Mouse (Mus musculus): ENCODE data around the gene Gh. TPM values are rescaled to one million over a fixed set of nuclear protein-coding genes. Genes with fewer than 3 reads are reported as not detected.

Gene Gh
- total and polyA plus RNA-seq, 3 experiments, result not detected

DNA sequence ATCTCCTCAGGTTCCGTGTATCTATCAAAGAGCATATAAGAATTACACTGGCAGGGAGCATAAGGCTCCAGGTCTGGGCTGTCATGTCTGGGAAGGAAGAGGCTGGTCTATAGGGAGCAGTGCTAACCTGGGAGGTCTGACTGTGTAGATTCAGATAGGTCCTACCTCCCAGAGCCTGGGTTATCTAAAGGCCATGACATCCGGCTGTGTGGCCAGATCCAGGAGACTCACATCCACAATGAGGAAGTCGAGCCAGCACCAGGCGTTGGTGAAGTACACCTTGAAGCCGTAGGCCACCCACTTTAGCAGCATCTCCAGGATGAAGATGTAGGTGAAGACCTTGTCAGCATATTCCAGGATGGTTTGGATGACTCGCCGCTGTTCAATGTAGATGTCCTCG, 24.8 kb upstream of the Gh start:
- TF ChIP-seq CTCF (IDR thresholded peaks at IDR 0.05; ENCODE audit: low read depth, low read length), result no peak
- no peak for TF ChIP-seq GATA2 (IDR thresholded peaks at IDR 0.05; ENCODE audit: borderline replicate concordance, low read depth, low read length)
- no peak for TF ChIP-seq TAL1 (conservative IDR thresholded peaks at IDR 0.05; ENCODE audit: low read depth, low read length)
- no peak for TF ChIP-seq POLR2AphosphoS5 (IDR thresholded peaks at IDR 0.05; ENCODE audit: insufficient replicate concordance, low read depth, low read length)
- TF ChIP-seq GATA1 (IDR thresholded peaks at IDR 0.05; ENCODE audit: borderline replicate concordance, low read length), result no peak
- H3K9me3 ChIP-seq (replicated peaks), result no peaks in the 10 kb centered on the region
- H3K4me3 ChIP-seq (ENCODE audit: low read depth, low read length), result no peak overlapping the region
- peaks cover 50% of the 10 kb centered on the region for H3K27me3 ChIP-seq (ENCODE audit: insufficient read depth, low read length)
- H3K4me1 ChIP-seq (ENCODE audit: insufficient read depth, low read depth, low read length), result peaks cover 7% of the 10 kb centered on the region
- no peak for DNase-seq (ENCODE audit: low spot score)
- no peaks in the 10 kb centered on the region for H3K36me3 ChIP-seq (replicated peaks)
- no peak for ATAC-seq (ENCODE audit: extremely low read depth, insufficient number of reproducible peaks, low FRiP score, poor library complexity, severe bottlenecking)

DNA sequence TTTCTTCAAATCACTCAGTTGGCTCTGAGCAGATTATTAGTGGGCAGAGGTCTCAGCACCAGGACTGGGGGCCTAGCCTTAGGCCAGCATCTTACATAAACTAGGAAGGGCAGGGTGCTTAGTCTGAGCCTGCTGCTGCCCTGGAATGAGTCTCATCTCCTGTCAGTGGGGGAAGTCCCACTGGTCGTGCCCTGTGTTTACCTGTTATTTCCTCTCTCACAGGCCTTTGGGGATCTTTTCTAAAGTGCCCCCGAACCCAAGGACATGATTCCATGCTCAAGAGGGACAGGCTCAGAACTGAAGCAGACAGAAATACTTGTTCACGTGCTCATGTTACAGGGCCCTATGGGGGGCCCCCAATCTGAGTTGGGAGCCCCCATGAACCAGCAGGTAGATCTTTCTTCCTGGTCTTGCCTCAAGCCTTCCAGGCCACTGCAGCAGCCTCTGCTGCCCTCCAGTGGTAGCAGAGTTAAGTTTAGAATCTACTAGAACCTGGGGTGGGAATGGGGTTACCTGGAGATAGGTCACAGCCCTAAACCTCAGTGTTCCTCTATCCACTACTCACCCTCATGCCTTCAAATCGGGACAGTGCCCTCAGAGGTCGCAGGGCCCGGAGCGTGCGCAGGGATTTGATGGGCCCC, 24.0 kb upstream of the Gh start:
- H3K4me3 ChIP-seq (ENCODE audit: low read depth, low read length), result no peak overlapping the region
- H3K36me3 ChIP-seq (replicated peaks), result no peaks in the 10 kb centered on the region
- no peaks in the 10 kb centered on the region for H3K9me3 ChIP-seq (replicated peaks)
- H3K27me3 ChIP-seq (ENCODE audit: insufficient read depth, low read length), result peaks cover 53% of the 10 kb centered on the region
- ATAC-seq (ENCODE audit: extremely low read depth, insufficient number of reproducible peaks, low FRiP score, poor library complexity, severe bottlenecking) (no peak), DNase-seq (ENCODE audit: low spot score) (peak; percentile 26)
- H3K4me1 ChIP-seq (ENCODE audit: insufficient read depth, low read depth, low read length), result peaks cover 7% of the 10 kb centered on the region
- no peak for TF ChIP-seq TAL1 (conservative IDR thresholded peaks at IDR 0.05; ENCODE audit: low read depth, low read length)
- TF ChIP-seq CTCF (IDR thresholded peaks at IDR 0.05; ENCODE audit: low read depth, low read length), result no peak
- no peak for TF ChIP-seq GATA2 (IDR thresholded peaks at IDR 0.05; ENCODE audit: borderline replicate concordance, low read depth, low read length)
- TF ChIP-seq GATA1 (IDR thresholded peaks at IDR 0.05; ENCODE audit: borderline replicate concordance, low read length), result no peak
- TF ChIP-seq POLR2AphosphoS5 (IDR thresholded peaks at IDR 0.05; ENCODE audit: insufficient replicate concordance, low read depth, low read length), result no peak

DNA sequence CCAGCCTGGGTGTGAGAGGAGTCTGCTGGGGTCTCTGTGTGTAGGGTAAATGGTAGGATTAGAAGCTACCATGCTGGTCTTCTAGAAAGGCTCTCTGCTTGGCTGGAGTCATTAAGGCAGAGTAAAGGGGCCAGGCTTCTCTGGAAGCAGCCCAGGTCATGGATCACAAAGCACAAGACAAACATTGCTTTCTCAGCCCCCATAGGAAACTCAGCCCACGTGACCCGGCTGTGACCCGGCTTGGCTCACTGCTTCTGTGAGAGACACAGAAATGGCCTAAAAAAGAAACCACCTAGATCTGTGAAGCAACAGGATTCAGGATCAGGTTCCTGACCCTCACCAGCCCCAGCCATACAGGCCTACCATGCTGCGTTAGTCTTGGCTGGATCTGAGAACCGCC, 23.2 kb upstream of the Gh start:
- no peak for ATAC-seq (ENCODE audit: extremely low read depth, insufficient number of reproducible peaks, low FRiP score, poor library complexity, severe bottlenecking)
- Histone ChIP-seq H3K4me1 (ENCODE audit: insufficient read depth, low read depth, low read length) (peaks cover 7% of the 10 kb centered on the region), H3K27me3 (ENCODE audit: insufficient read depth, low read length) (peaks cover 57% of the 10 kb centered on the region), H3K4me3 (ENCODE audit: low read depth, low read length) (no peak overlapping the region), H3K9me3 (replicated peaks) (no peaks in the 10 kb centered on the region), H3K36me3 (replicated peaks) (no peaks in the 10 kb centered on the region)
- TF ChIP-seq POLR2AphosphoS5 (IDR thresholded peaks at IDR 0.05; ENCODE audit: insufficient replicate concordance, low read depth, low read length), result no peak
- TF ChIP-seq GATA1 (IDR thresholded peaks at IDR 0.05; ENCODE audit: borderline replicate concordance, low read length), result no peak
- TF ChIP-seq CTCF (IDR thresholded peaks at IDR 0.05; ENCODE audit: low read depth, low read length), result no peak
- TF ChIP-seq GATA2 (IDR thresholded peaks at IDR 0.05; ENCODE audit: borderline replicate concordance, low read depth, low read length), result no peak
- no peak for TF ChIP-seq TAL1 (conservative IDR thresholded peaks at IDR 0.05; ENCODE audit: low read depth, low read length)
- DNase-seq (ENCODE audit: low spot score), result no peak

DNA sequence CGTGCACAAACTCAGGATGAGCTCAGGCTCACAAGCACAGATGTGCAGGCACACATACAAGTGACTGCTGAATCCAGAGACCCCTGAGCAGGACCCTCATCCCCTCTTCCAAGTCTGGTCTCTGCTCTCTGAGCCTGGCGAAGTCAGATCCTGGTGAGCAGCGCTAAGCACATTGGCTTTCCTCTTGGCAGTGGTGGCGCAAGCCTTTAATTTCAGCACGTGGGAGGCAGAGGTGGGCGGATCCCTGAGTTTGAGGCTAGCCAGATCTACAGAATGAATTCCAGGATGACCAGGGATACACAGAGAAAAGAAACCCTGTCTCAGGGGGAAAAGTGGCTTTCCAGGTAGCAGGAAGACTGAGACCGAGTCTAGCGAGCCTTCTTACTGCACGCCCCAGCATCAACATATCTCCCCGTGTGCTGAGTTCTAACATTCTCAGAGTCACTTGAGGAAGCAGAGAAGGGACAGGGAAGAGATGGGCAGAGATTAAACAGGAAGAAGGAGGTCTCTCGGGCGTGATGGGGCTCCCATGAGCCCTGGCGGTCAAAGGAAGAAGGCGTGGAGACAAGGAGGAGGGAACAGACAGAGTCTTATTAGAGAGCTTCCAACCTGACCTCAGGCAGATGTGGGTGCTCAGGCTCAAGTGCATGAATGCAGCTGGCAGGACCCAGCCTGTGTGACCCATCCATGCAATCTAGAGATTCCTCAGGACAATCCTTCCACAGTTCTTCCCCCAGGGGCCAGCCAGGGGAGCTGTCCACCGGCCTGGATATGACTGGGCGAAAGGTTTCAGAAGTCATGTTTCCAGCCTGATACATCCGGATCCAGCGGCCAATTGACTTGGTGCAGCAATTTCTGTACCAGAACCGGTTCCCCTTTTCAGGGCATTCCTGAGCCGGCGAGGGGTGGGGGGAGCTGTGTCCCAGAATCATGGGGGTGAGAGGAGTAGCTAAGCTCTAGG, 17.0 kb upstream of the Gh start:
- no peaks in the 10 kb centered on the region for H3K9me3 ChIP-seq (replicated peaks)
- TF ChIP-seq POLR2AphosphoS5 (IDR thresholded peaks at IDR 0.05; ENCODE audit: insufficient replicate concordance, low read depth, low read length), result no peak
- TF ChIP-seq GATA2 (IDR thresholded peaks at IDR 0.05; ENCODE audit: borderline replicate concordance, low read depth, low read length), result no peak
- no peak for TF ChIP-seq GATA1 (IDR thresholded peaks at IDR 0.05; ENCODE audit: borderline replicate concordance, low read length)
- TF ChIP-seq TAL1 (conservative IDR thresholded peaks at IDR 0.05; ENCODE audit: low read depth, low read length), result no peak
- TF ChIP-seq CTCF (IDR thresholded peaks at IDR 0.05; ENCODE audit: low read depth, low read length), result no peak
- no peak for ATAC-seq (ENCODE audit: extremely low read depth, insufficient number of reproducible peaks, low FRiP score, poor library complexity, severe bottlenecking)
- H3K4me3 ChIP-seq (ENCODE audit: low read depth, low read length), result no peak overlapping the region
- H3K27me3 ChIP-seq (ENCODE audit: insufficient read depth, low read length), result peaks cover 55% of the 10 kb centered on the region
- no peaks in the 10 kb centered on the region for H3K36me3 ChIP-seq (replicated peaks)
- H3K4me1 ChIP-seq (ENCODE audit: insufficient read depth, low read depth, low read length), result peaks cover 6% of the 10 kb centered on the region; the same call in 1 of the 2 replicates
- DNase-seq (ENCODE audit: low spot score), result no peak

- Histone ChIP-seq H3K4me3 (ENCODE audit: low read depth, low read length) (no peak overlapping the region), H3K9me3 (replicated peaks) (no peaks in the 10 kb centered on the region), H3K36me3 (replicated peaks) (no peaks in the 10 kb centered on the region), H3K4me1 (ENCODE audit: insufficient read depth, low read depth, low read length) (peaks cover 10% of the 10 kb centered on the region; the same call in 1 of the 2 replicates), H3K27me3 (ENCODE audit: insufficient read depth, low read length) (peaks cover 59% of the 10 kb centered on the region)
- TF ChIP-seq CTCF (IDR thresholded peaks at IDR 0.05; ENCODE audit: low read depth, low read length), result no peak
- no peak for TF ChIP-seq POLR2AphosphoS5 (IDR thresholded peaks at IDR 0.05; ENCODE audit: insufficient replicate concordance, low read depth, low read length)
- no peak for TF ChIP-seq GATA1 (IDR thresholded peaks at IDR 0.05; ENCODE audit: borderline replicate concordance, low read length)
- no peak for TF ChIP-seq TAL1 (conservative IDR thresholded peaks at IDR 0.05; ENCODE audit: low read depth, low read length)
- TF ChIP-seq GATA2 (IDR thresholded peaks at IDR 0.05; ENCODE audit: borderline replicate concordance, low read depth, low read length), result no peak
- DNase-seq (ENCODE audit: low spot score), result no peak
- ATAC-seq (ENCODE audit: extremely low read depth, insufficient number of reproducible peaks, low FRiP score, poor library complexity, severe bottlenecking), result no peak
These were observed 16.1 kb upstream of the Gh start for GRCm38 (mm10) chr11:106317801-106318200.

- Histone ChIP-seq H3K4me1 (ENCODE audit: insufficient read depth, low read depth, low read length) (peaks cover 10% of the 10 kb centered on the region; the same call in 1 of the 2 replicates), H3K9me3 (replicated peaks) (no peaks in the 10 kb centered on the region), H3K27me3 (ENCODE audit: insufficient read depth, low read length) (peaks cover 54% of the 10 kb centered on the region), H3K36me3 (replicated peaks) (no peaks in the 10 kb centered on the region), H3K4me3 (ENCODE audit: low read depth, low read length) (no peak overlapping the region)
- ATAC-seq (ENCODE audit: extremely low read depth, insufficient number of reproducible peaks, low FRiP score, poor library complexity, severe bottlenecking) (no peak), DNase-seq (ENCODE audit: low spot score) (no peak)
- TF ChIP-seq POLR2AphosphoS5 (IDR thresholded peaks at IDR 0.05; ENCODE audit: insufficient replicate concordance, low read depth, low read length) (no peak), GATA2 (IDR thresholded peaks at IDR 0.05; ENCODE audit: borderline replicate concordance, low read depth, low read length) (no peak), CTCF (IDR thresholded peaks at IDR 0.05; ENCODE audit: low read depth, low read length) (no peak), GATA1 (IDR thresholded peaks at IDR 0.05; ENCODE audit: borderline replicate concordance, low read length) (no peak), TAL1 (conservative IDR thresholded peaks at IDR 0.05; ENCODE audit: low read depth, low read length) (no peak)
These were observed 14.8 kb upstream of the Gh start for GRCm38 (mm10) chr11:106316416-106316815.
